Mouse (Mus musculus) liver, adult 10 weeks (tissue): ENCODE results near the gene Tmem262. TPM values are rescaled to one million over a fixed set of nuclear protein-coding genes. Genes with fewer than 3 reads are reported as not detected.

Experiments
- polyA plus RNA-seq: library from polyadenylated mRNA; stranded (reverse); fragments of 350-450 nt; fragmentation: Illumina TruSeq; extraction: RNeasy Lipid Tissue Mini Kit (QIAGEN cat#74804); gene quantifications from one replicate; pipeline ENCODE4 v1.2.3, GENCODE M21; 2014; ENCODE audit warnings: low read depth, low replicate concordance

Tmem262 gene
- not detected for polyA plus RNA-seq

DNA sequence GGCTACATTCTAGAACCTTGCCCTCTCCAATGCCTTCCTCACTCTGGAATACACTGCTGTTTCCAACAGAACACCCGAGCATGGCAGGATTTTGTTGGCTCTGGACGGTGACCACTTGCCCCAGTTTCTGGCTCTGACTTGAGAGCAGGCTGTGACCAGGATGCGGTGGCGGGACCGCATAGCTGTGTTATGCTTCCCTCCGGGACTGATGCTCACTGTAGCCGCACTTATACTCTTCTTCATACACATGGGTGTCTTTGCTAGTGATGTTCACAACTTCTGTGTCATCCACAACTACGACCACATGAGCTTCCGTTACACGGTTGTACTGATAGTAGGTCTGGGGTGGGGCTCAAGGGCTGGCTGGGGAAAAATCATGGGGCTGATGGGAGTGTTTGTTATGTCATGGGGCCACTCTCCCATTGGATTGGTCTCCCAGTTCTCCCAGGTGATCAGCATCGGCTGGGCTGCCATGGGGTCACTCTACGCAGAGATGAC lies at the start of gene Tmem262:
TSS of gene Tmem262 (plus strand) at position 51 of the 498 bp plus-strand sequence.

GRCm38 (mm10) chr19:6046294-6047153 lies 33.3 kb upstream of the Tmem262 start, which contains the start of gene Syvn1:
Gene Syvn1, plus strand, starts transcription at chr19:6046576.

GRCm38 (mm10) chr19:6057313-6058096 lies 22.3 kb upstream of the Tmem262 start, which contains the start of the genes Mrpl49 and Fau:
Gene Mrpl49, minus strand, starts transcription at chr19:6057785.
Gene Fau, plus strand, starts transcription at chr19:6057844.

DNA sequence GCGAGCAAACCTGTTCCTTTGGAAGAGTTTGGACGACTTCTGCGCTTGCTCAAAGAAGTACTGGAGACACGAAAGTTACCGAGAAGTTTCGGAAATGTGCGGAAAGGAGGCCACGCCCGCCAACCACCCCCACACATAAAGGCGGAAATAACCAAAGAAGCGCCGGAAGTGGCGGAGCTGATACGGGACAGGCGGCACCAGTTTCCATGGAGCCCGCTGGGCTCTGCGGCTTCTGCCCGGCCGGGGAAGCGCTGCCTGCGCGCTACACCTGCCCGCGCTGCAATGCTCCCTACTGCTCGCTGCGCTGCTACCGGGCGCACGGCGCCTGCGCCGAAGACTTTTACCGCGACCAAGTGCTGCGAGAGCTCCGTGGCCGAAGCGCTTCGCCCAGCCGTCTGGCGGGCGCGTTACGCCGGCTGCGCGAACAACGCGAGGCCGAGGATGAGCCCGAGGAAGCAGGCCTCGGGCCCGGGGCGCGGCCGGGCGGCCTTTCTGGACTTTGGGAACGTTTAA lies 18.8 kb upstream of the Tmem262 start, which contains the start of gene Znhit2:
TSS of gene Znhit2 (plus strand) at position 172 of the 513 bp plus-strand sequence.

DNA sequence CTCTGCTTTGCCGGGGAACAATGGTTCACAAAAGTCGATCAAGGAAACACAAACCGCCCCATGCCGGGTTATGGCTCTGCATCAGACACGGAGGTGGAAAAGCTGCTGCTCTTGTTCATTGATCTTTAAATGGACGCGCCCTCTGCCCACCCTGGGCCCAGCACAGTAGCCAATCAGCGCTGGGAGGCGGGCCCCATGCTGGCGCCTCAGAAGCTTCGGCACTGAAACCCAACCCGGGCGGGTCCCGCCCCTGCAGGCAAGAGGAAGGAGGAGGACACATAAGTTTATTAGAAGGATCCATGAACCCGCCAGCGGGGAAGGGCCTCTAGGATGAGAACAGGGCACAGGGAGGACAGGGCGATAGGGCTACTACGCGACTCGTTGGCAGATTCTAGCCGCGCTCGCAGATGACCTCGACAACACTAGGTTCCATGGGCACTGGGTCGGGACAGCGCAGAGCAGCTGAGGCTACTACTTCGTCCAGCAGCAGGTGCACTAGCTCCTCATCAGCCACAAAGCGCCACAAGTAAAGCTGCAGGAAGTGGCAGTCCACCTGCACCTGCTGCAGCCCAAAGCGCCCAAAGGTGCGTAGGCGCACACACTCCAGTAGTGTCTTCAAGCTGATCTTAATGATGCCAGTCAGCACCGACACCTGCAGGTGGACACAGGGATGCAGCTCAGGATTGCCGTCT lies 12.0 kb upstream of the Tmem262 start, which contains the start of gene Tm7sf2:
TSS of gene Tm7sf2 (minus strand) at position 650 of the 692 bp plus-strand sequence.

DNA sequence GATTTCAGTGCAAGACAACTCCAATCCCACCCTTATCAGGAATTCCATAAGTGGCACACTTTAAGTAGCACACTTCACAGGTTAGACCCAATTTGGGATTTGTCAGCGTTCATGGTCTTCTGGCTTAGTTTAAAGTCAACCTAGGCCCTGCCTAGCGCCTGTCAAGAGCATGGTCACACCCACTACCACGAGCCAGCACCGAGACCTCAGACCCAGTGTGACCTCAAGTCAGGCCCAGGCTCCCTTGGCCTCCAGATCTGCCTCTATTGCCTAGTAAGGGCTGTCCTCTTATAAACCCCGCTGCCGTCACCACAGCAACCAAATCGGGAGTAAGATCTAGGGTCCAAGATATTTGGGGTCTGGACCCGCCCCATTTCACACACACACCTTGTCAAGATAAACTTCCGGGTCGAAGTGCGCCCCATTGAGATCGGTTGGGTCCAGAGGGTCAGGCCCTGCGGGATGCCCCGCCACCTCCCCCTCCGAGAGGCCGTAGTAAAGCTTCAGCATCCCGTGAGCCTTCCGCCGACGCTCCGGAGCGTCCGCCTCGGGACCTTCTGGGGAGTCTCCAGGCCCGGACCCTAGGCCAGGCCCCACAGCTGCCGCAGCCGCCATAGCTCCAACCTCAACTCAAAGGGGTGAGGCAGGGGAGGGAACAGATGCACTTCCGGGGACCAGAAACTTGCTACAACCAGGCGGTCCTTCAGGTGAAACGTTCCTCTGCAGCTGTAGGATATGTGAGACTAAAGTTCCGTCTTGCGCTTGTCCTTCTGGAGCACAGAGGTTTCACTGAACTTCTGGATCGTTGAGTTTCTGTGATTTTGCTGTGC lies 3.1 kb upstream of the Tmem262 start, which contains the start of gene Vps51:
TSS of gene Vps51 (minus strand) at position 668 of the 830 bp plus-strand sequence.

GRCm38 (mm10) chr19:6082156-6082555 lies 2.3 kb downstream of the Tmem262 start, which contains the start of gene Gm28374:
Gene Gm28374, minus strand, starts transcription at chr19:6082256.

DNA sequence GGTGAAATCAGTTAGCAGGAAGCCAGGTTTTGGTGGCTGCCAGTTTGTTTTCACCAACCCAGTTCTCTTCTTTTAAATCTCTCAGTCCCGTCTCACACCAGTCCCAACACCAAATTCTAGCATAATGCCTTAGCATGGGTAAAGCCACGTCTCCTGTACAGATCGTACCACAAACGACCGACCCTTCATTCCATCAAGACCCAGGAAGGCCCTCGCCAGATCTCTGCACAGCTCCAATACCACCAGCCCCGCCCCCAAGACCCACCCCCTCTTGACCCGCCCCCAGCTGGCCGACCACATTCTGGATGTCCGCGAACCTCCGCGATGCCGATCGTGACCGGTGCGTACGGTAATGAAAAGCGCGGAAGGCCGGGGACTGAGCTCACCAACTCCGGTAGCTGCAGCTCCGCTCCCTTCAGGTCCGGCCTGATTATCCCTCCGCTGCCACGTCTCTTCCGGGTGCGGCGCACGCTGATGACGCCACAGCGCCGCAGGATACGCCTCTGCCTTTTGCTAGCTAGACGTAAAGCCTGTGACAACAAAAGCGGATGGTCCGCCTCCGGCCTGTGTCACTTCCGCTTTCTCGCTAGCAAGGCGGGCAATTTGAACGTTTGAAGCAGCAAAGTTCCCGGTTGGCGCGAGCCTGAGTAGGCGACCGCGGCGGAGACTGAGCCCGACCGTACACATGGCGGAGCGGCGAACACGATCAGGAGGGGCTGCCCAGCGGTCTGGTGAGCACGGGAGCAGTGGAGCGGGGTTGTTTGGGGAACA lies 4.8 kb downstream of the Tmem262 start, which contains the start of the genes Zfpl1 and Cdca5:
TSS of gene Zfpl1 (minus strand) at position 479 of the 771 bp plus-strand sequence.
TSS of gene Cdca5 (plus strand) at position 506 of the 771 bp plus-strand sequence.

DNA sequence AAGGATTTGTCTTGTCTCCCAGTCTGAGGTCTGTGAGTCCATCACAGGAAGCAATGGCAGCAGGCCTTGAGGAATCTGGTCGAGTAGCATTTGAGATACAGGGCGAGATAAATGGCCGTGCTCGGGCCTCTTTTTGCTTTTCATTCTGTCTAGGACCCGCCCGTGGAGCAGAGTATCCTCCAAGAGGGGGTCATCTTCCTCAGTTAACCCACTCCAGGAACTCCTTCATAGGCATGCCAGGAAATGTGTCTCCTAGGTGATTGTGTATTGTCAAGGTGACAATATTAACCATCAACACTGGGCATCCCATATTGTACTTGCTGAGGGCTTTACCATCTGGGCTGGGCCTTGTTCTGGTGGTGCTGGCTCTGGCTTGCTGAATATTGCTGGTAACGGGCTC lies 14.3 kb downstream of the Tmem262 start, which contains the start of gene AC131692.1:
TSS of gene AC131692.1 (plus strand) at position 301 of the 400 bp plus-strand sequence.

GRCm38 (mm10) chr19:6105586-6105985 lies 25.8 kb downstream of the Tmem262 start, which contains the start of gene Naaladl1:
Gene Naaladl1, plus strand, starts transcription at chr19:6105782.

GRCm38 (mm10) chr19:6117986-6118676 lies 38.3 kb downstream of the Tmem262 start, which contains the start of gene Sac3d1:
Gene Sac3d1, minus strand, starts transcription at chr19:6118650.

DNA sequence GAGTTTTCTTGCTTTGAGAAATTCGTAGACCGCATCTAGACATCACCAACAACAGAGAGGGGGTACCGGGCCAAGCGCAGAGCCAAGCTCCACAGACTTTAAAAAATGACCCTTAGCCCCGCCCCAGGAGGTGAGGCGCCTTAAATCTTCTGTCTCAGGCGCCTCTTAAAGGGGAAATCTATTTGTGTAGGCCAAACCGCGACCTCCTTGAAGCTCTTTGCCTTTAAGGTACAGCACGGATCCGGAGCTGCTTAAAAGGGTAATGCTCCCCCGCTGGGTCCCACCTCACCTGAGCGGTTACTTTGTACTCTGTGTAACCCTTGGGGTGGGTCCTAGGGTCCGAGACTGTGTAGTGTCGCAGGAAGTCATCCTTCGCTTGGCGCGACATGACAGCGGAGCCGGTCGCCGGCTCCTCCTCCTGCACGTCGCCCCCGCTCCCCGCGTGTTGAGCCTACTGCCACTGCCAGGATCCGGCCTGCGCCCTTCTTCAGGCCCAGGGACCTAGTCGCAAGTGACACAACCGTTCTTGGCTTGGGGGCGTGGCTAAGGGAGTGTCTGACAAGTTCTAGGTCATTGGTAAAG lies 48.0 kb downstream of the Tmem262 start, which contains the start of gene Snx15:
TSS of gene Snx15 (minus strand) at position 545 of the 582 bp plus-strand sequence.

Other genes with a start within 250 kb of the Tmem262 start
- gene Frmd8, start 204.8 kb upstream of the Tmem262 start, polyA plus RNA-seq: 1.5 TPM
- gene Slc25a45, start 202.2 kb upstream of the Tmem262 start, polyA plus RNA-seq: 7.7 TPM
- not detected for gene Tigd3, start 185.9 kb upstream of the Tmem262 start, polyA plus RNA-seq
- 7.4 TPM for gene Dpf2, start 167.0 kb upstream of the Tmem262 start, polyA plus RNA-seq
- gene Cdc42ep2, start 155.2 kb upstream of the Tmem262 start, polyA plus RNA-seq: 0.56 TPM
- gene Pola2, start 115.8 kb upstream of the Tmem262 start, polyA plus RNA-seq: 2.9 TPM
- gene Slc22a20, start 93.9 kb upstream of the Tmem262 start, polyA plus RNA-seq: not detected
- gene Capn1, start 64.1 kb upstream of the Tmem262 start, polyA plus RNA-seq: 0.82 TPM
- 2.7 TPM for gene Syvn1, start 33.5 kb upstream of the Tmem262 start, polyA plus RNA-seq
- gene Mrpl49, start 22.2 kb upstream of the Tmem262 start, polyA plus RNA-seq: 28.1 TPM
- 75.1 TPM for gene Fau, start 22.2 kb upstream of the Tmem262 start, polyA plus RNA-seq
- not detected for gene Znhit2, start 18.8 kb upstream of the Tmem262 start, polyA plus RNA-seq
- gene Tm7sf2, start 11.7 kb upstream of the Tmem262 start, polyA plus RNA-seq: 28.5 TPM
- gene Vps51, start 2.8 kb upstream of the Tmem262 start, polyA plus RNA-seq: 4.6 TPM
- gene Gm28374, start 2.2 kb downstream of the Tmem262 start, polyA plus RNA-seq: not detected
- gene Zfpl1, start 4.9 kb downstream of the Tmem262 start, polyA plus RNA-seq: 1.1 TPM
- gene Cdca5, start 5.0 kb downstream of the Tmem262 start, polyA plus RNA-seq: not detected
- not detected for gene AC131692.1, start 14.4 kb downstream of the Tmem262 start, polyA plus RNA-seq
- gene Naaladl1, start 25.7 kb downstream of the Tmem262 start, polyA plus RNA-seq: not detected
- gene Sac3d1, start 38.6 kb downstream of the Tmem262 start, polyA plus RNA-seq: 1.0 TPM
- 2.6 TPM for gene Snx15, start 48.3 kb downstream of the Tmem262 start, polyA plus RNA-seq
- gene Batf2, start 61.0 kb downstream of the Tmem262 start, polyA plus RNA-seq: not detected
- gene Arl2, start 61.5 kb downstream of the Tmem262 start, polyA plus RNA-seq: 0.98 TPM
- not detected for gene Majin, start 104.4 kb downstream of the Tmem262 start, polyA plus RNA-seq
- gene Gpha2, start 146.3 kb downstream of the Tmem262 start, polyA plus RNA-seq: not detected
- gene Ppp2r5b, start 155.8 kb downstream of the Tmem262 start, polyA plus RNA-seq: 0.93 TPM
- 0.79 TPM for gene Atg2a, start 161.6 kb downstream of the Tmem262 start, polyA plus RNA-seq
- gene Ehd1, start 196.7 kb downstream of the Tmem262 start, polyA plus RNA-seq: 4.2 TPM
- 0.82 TPM for gene Cdc42bpg, start 226.4 kb downstream of the Tmem262 start, polyA plus RNA-seq